Mouse (Mus musculus) embryonic facial prominence, embryonic 11.5 days (tissue): ENCODE results near the gene Cdh13. TPM values are rescaled to one million over a fixed set of nuclear protein-coding genes. Genes with fewer than 3 reads are reported as not detected.

Experiments used
- ATAC-seq: fragments of 200-750 bp; cut with Nextera tagmentation; replicated peaks from 2 replicates; pipeline ENCODE4 v1.8.0; 2017; ENCODE audit warnings: low read depth; ENCODE audit not compliant: insufficient number of reproducible peaks, low FRiP score, low TSS enrichment
- DNase-seq: peaks from one replicate; pipeline ENCODE4 v3.0.0-alpha.2; 2015; ENCODE audit warnings: low spot score
- H3K27ac ChIP-seq: fragments of 300-500 bp; sonication (generic); replicated peaks from 2 replicates; pipeline ENCODE4 v1.5.1; 2014; ENCODE audit warnings: mild to moderate bottlenecking, low read depth, low read length, control low read depth
- H3K27me3 ChIP-seq: fragments of 300-500 bp; sonication (generic); 2 replicates; pipeline ENCODE4 v1.6.1; 2014; ENCODE audit warnings: mild to moderate bottlenecking, low read length, moderate library complexity, mixed read lengths; ENCODE audit not compliant: control insufficient read depth, insufficient read depth
- H3K36me3 ChIP-seq: fragments of 300-500 bp; sonication (generic); replicated peaks from 2 replicates; pipeline ENCODE4 v1.6.1; 2014; ENCODE audit warnings: low read depth, mild to moderate bottlenecking, low read length, moderate library complexity, mixed read lengths; ENCODE audit not compliant: control insufficient read depth, insufficient read depth
- H3K4me1 ChIP-seq: fragments of 300-500 bp; sonication (generic); 2 replicates; pipeline ENCODE4 v1.6.1; 2014; ENCODE audit warnings: low read length, mixed read lengths; ENCODE audit not compliant: control insufficient read depth, insufficient read depth
- H3K4me2 ChIP-seq: fragments of 300-500 bp; sonication (generic); 2 replicates; pipeline ENCODE4 v1.6.1; 2014; ENCODE audit warnings: low read depth, mild to moderate bottlenecking, control low read depth, low read length, moderate library complexity
- H3K4me3 ChIP-seq: fragments of 300-500 bp; sonication (generic); 2 replicates; pipeline ENCODE4 v1.5.1; 2014; ENCODE audit warnings: low read depth, low read length, control low read depth
- H3K9ac ChIP-seq: fragments of 300-500 bp; sonication (generic); replicated peaks from 2 replicates; pipeline ENCODE4 v1.6.1; 2014; ENCODE audit warnings: mild to moderate bottlenecking, control low read depth, low read length
- H3K9me3 ChIP-seq: fragments of 300-500 bp; sonication (generic); replicated peaks from 2 replicates; pipeline ENCODE4 v1.6.1; 2016; ENCODE audit warnings: mild to moderate bottlenecking, low read length, inconsistent platforms, mixed read lengths; ENCODE audit not compliant: control insufficient read depth
- WGBS: fragments of 180-500 bp; shearing (Covaris S2); extraction: QIAGEN DNeasy Blood & Tissue Kit; methylation state at CpG from one replicate; pipeline ENCODE4 v1.1.7; 2014; 5-methylcytosine and 5-hydroxymethylcytosine counted together
- polyA plus RNA-seq: library from polyadenylated mRNA; unstranded; fragments of >200 nt; fragmentation: Nextera tagmentation; extraction: Ambion mirVana; gene quantifications from 2 replicates; pipeline ENCODE4 v1.2.1, GENCODE M21; 2014

Cdh13 gene
- polyA plus RNA-seq, 1 experiment from 2014 or later: 7.1 TPM

DNA sequence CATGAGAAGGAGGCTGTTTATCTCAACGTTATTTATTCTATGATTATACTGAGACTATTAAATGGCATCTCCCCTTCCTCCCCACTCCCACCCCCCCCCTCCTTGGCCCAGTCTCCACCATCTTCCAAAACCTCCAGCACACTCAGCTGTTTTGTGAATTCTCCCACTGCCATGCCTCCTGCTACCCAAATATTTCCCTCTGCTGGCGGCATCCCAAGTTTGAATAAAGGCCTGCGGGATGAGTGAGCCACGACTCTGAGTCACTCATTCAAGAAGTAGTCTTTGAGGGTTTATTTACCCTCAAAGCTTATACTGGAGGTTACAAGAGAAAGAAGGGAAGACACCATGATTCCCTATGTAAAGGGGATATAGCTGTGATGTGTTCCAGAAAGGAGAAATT lies 59.7 kb downstream of the Cdh13 start:
- no peaks in the 10 kb centered on the region for H3K27me3 ChIP-seq
- no peak overlapping the region for H3K27ac ChIP-seq
- no peaks in the 10 kb centered on the region for H3K9me3 ChIP-seq
- H3K4me2 ChIP-seq: no peak overlapping the region
- no peak overlapping the region for H3K9ac ChIP-seq
- H3K4me1 ChIP-seq: no peaks in the 10 kb centered on the region
- no peak for ATAC-seq
- no peaks in the 10 kb centered on the region for H3K36me3 ChIP-seq
- WGBS: 76% methylated on average over 4 of the region's 4 CpGs
- no peak overlapping the region for H3K4me3 ChIP-seq
- DNase-seq: no peak

DNA sequence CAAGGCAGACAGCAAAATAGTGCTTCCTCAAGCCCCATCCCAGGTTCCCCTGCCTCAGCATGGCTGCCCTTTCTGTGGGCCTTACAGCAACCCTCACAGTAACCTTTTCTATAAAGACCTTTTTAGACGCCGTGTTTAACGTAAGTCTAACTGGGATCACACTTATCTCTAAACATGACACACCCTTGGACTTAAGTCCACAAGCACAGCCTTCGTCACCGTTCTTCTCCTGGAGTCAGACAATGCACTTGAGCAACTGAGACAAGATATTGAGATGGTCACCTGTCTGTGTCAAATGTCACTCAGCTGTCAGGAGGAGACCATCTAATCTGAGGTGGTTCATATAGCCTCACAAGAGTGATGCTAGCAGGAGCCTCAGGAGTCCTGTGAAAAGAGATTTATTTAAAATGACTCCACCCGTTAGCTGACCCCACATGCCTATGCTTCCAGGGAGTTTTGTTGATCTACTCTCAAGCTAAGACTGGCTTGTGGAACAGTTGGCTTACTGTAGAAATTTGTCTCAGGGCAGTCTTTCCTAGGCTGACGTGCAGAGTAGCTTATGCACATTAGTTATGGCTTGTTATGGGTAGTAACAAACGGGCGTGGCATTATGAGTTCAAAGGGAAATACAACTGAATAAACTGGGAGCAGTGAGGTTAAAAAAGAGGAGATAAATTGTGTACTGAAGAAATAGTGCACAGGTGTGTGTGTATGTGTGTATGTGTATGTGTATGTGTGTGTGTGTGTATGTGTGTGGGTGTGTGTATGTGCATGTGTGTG lies 65.4 kb downstream of the Cdh13 start:
- no peak overlapping the region for H3K4me2 ChIP-seq
- H3K27me3 ChIP-seq: no peaks in the 10 kb centered on the region
- H3K4me3 ChIP-seq: no peak overlapping the region
- 84% methylated on average over 9 of the region's 9 CpGs for WGBS
- no peak overlapping the region for H3K9ac ChIP-seq
- DNase-seq (no peak), ATAC-seq (no peak)
- H3K9me3 ChIP-seq: no peaks in the 10 kb centered on the region
- H3K27ac ChIP-seq: no peak overlapping the region
- no peaks in the 10 kb centered on the region for H3K36me3 ChIP-seq
- H3K4me1 ChIP-seq: no peaks in the 10 kb centered on the region

DNA sequence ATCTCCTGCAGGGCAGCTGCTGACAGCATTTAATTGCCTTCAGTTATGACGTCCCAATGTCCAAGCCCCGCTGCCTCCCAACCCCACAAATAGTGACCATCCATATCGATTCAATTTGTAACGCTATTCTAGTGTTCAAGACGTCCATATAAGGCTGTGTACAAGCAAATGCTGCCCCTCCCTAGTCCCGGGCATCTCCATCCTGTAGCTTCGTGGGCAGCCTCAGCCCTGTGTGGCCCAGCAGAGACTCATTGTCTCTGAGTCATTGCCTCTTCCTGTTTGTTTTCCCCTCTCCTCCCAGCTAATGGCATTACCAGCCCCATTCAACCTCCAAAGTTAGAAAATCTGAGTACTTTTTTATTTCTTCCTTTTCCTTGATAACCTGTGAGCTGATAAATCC lies 66.6 kb downstream of the Cdh13 start:
- Histone ChIP-seq H3K4me1 (no peaks in the 10 kb centered on the region), H3K36me3 (no peaks in the 10 kb centered on the region), H3K4me2 (no peak overlapping the region), H3K9ac (no peak overlapping the region), H3K4me3 (no peak overlapping the region), H3K9me3 (no peaks in the 10 kb centered on the region), H3K27me3 (no peaks in the 10 kb centered on the region), H3K27ac (no peak overlapping the region)
- DNase-seq (no peak), ATAC-seq (no peak)
- 52% methylated on average over 7 of the region's 7 CpGs for WGBS

DNA sequence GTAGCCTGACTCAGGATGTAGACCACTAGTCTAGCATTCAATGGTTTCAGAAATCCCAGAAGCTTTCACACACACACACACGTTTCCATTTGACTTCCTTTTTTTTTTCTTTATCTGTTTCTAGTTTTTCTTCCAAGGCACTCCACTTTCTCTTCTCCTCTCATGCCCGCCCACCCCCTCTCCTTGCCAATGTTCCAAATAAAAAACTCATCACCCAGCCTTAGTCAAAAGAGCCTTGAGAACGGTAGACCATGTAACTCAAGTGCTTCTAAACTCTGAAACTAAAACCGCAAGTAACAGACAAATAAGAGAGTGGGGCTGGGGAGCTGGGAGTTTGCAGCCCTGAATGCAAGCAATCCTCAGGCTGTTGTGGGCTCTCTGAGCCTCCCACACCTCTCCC lies 69.5 kb downstream of the Cdh13 start:
- H3K9ac ChIP-seq: no peak overlapping the region
- no peaks in the 10 kb centered on the region for H3K9me3 ChIP-seq
- H3K36me3 ChIP-seq: no peaks in the 10 kb centered on the region
- ATAC-seq: no peak
- H3K27ac ChIP-seq: no peak overlapping the region
- no peaks in the 10 kb centered on the region for H3K27me3 ChIP-seq
- H3K4me1 ChIP-seq: no peaks in the 10 kb centered on the region
- H3K4me2 ChIP-seq: no peak overlapping the region
- DNase-seq: no peak
- WGBS: 81% methylated on average over 4 of the region's 4 CpGs
- H3K4me3 ChIP-seq: no peak overlapping the region

DNA sequence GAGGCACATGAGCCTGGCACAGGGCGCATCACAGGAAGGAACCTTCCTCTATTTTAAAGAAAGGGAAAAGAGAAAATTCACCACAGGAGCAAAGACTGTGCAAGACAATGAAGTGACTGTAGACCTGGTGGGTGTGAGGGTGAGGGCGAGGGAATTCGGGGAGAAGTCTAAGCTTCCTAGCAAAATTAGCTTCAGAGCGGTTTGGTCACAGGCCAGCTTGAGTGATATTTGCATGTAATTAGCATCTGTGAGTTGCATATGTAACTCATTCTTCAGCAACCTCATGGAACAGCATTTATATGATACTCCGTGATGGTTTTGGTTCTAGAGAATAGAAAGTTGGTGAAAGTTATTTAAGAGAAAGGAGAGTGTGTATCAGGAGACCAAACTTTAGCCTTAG lies 73.5 kb downstream of the Cdh13 start:
- Histone ChIP-seq H3K9me3 (no peaks in the 10 kb centered on the region), H3K9ac (no peak overlapping the region), H3K4me2 (no peak overlapping the region), H3K27ac (no peak overlapping the region), H3K4me1 (no peaks in the 10 kb centered on the region), H3K27me3 (no peaks in the 10 kb centered on the region), H3K36me3 (no peaks in the 10 kb centered on the region), H3K4me3 (no peak overlapping the region)
- 90% methylated on average over 5 of the region's 5 CpGs for WGBS
- DNase-seq (no peak), ATAC-seq (no peak)

DNA sequence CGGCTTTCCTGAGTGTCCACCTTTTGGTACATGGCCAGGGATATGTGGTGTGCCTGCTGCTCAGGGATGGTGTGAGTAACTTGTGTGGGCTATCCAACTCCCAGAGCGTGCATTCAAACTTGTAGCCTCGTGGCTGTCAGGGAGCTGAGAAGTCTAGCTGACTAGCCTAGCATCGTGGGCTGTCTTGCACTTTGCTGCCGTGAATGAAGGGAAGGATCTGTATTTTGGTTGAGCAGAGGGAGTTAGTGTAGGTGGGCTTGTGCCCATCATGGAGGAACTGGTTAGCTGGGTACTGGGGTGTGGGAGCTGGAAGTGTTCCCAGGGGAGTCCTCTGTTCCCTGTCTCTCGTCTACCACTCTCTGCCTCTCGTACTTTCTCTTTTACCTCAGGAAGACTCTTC lies 74.1 kb downstream of the Cdh13 start:
- Histone ChIP-seq H3K27me3 (no peaks in the 10 kb centered on the region), H3K9me3 (no peaks in the 10 kb centered on the region), H3K4me1 (no peaks in the 10 kb centered on the region), H3K4me3 (no peak overlapping the region), H3K4me2 (no peak overlapping the region), H3K9ac (no peak overlapping the region), H3K36me3 (no peaks in the 10 kb centered on the region), H3K27ac (no peak overlapping the region)
- DNase-seq (no peak), ATAC-seq (no peak)
- 87% methylated on average over 7 of the region's 7 CpGs for WGBS

DNA sequence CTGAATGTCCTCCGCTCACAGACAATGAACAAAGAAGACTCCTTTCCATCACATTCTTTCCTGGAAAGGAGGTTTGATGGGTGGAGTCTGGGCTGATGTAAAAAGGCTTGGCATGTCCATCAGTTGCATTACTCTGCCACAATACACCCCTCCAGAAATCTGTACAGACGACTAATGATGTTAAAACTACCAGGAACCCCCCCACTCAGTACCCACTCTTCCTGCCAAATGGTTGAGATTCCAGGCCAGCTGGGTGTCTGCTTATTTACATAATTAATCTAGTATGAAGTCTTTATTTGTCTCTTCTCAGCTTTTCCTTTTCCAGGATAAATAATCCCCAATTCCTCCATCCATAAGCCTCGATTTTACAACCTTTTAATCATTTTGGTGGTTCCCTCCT lies 80.2 kb downstream of the Cdh13 start:
- DNase-seq: no peak
- ATAC-seq: no peak
- no peaks in the 10 kb centered on the region for H3K36me3 ChIP-seq
- H3K4me1 ChIP-seq: no peaks in the 10 kb centered on the region
- no peak overlapping the region for H3K9ac ChIP-seq
- H3K4me2 ChIP-seq: no peak overlapping the region
- H3K27me3 ChIP-seq: no peaks in the 10 kb centered on the region
- H3K27ac ChIP-seq: no peak overlapping the region
- H3K4me3 ChIP-seq: no peak overlapping the region
- no peaks in the 10 kb centered on the region for H3K9me3 ChIP-seq
- 75% methylated on average over 3 of the region's 3 CpGs for WGBS

DNA sequence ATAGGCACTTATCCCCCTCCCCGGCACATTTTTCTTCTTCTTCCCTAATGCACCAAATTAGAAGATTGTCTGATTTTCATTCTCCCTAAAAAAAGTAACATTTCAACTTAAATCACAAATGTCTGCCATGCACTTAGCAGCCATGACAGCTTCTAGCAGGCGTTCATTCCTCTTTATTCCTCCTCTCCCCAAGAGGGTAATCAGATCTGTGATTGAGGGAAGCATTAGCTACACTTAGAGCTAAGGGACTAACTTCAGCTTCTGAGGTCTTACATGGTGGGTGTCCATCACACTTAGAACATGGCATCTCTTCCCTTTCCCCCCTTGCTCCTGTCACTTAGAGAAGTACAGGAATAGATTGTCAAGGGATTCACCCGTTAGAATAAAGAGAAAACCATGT lies 89.6 kb downstream of the Cdh13 start:
- Histone ChIP-seq H3K9me3 (no peaks in the 10 kb centered on the region), H3K4me2 (no peak overlapping the region), H3K9ac (no peak overlapping the region), H3K4me1 (no peaks in the 10 kb centered on the region), H3K27ac (no peak overlapping the region), H3K27me3 (no peaks in the 10 kb centered on the region), H3K36me3 (no peaks in the 10 kb centered on the region), H3K4me3 (no peak overlapping the region)
- no peak for ATAC-seq
- DNase-seq: no peak
- WGBS: 82% methylated on average over 3 of the region's 3 CpGs
